Mouse (Mus musculus) midbrain, postnatal 0 days (tissue): ENCODE results near the gene Adgrb2. TPM values are rescaled to one million over a fixed set of nuclear protein-coding genes. Genes with fewer than 3 reads are reported as not detected.

Experiments used
- ATAC-seq: fragments of 200-750 bp; cut with Nextera tagmentation; 2 replicates; pipeline ENCODE4 v1.8.0; 2017; ENCODE audit warnings: moderate number of reproducible peaks, mild to moderate bottlenecking, moderate TSS enrichment, moderate library complexity; ENCODE audit not compliant: low FRiP score
- DNase-seq: peaks from one replicate; pipeline ENCODE4 v3.0.0-alpha.2; 2015; ENCODE audit warnings: low spot score
- H3K27ac ChIP-seq: fragments of 300-500 bp; sonication (generic); 2 replicates; pipeline ENCODE4 v1.5.1; 2014; ENCODE audit warnings: low read depth, mild to moderate bottlenecking, low read length, mixed read lengths
- H3K27me3 ChIP-seq: fragments of 300-500 bp; sonication (generic); 2 replicates; pipeline ENCODE4 v1.6.1; 2014; ENCODE audit warnings: low read length, control low read depth, mixed read lengths; ENCODE audit not compliant: insufficient read depth
- H3K36me3 ChIP-seq: fragments of 300-500 bp; sonication (generic); 2 replicates; pipeline ENCODE4 v1.6.1; 2014; ENCODE audit warnings: low read length, control low read depth, mixed read lengths; ENCODE audit not compliant: insufficient read depth
- H3K4me1 ChIP-seq: fragments of 300-500 bp; sonication (generic); 2 replicates; pipeline ENCODE4 v1.6.1; 2014; ENCODE audit warnings: mild to moderate bottlenecking, control low read depth, antibody characterized with exemption, low read length, mixed read lengths; ENCODE audit not compliant: insufficient read depth
- H3K4me2 ChIP-seq: fragments of 300-500 bp; sonication (generic); 2 replicates; pipeline ENCODE4 v1.6.1; 2014; ENCODE audit warnings: low read depth, mild to moderate bottlenecking, low read length, mixed read lengths; ENCODE audit not compliant: poor library complexity, severe bottlenecking
- H3K4me3 ChIP-seq: fragments of 300-500 bp; sonication (generic); 2 replicates; pipeline ENCODE4 v1.5.1; 2014; ENCODE audit warnings: low read depth, mild to moderate bottlenecking, low read length, moderate library complexity
- H3K9ac ChIP-seq: fragments of 300-500 bp; sonication (generic); replicated peaks from 2 replicates; pipeline ENCODE4 v1.6.1; 2014; ENCODE audit warnings: mild to moderate bottlenecking, low read length, moderate library complexity, mixed read lengths; ENCODE audit not compliant: poor library complexity, severe bottlenecking
- H3K9me3 ChIP-seq: fragments of 300-500 bp; sonication (generic); 2 replicates; pipeline ENCODE4 v1.6.1; 2016; ENCODE audit warnings: low read length, control low read depth
- CTCF ChIP-seq: IDR thresholded peaks from 2 replicates; pipeline ENCODE4 v1.5.1; 2016; ENCODE audit warnings: antibody characterized with exemption, mild to moderate bottlenecking
- WGBS: fragments of 180-500 bp; shearing (Covaris S2); extraction: QIAGEN DNeasy Blood & Tissue Kit; methylation state at CpG from one replicate; pipeline ENCODE4 v1.1.7; 2014; 5-methylcytosine and 5-hydroxymethylcytosine counted together
- polyA plus RNA-seq: library from polyadenylated mRNA; unstranded; fragments of >200 nt; fragmentation: Nextera tagmentation; extraction: Ambion mirVana; gene quantifications from 2 replicates; pipeline ENCODE4 v1.2.1, GENCODE M21; 2015
- total RNA-seq: library from RNA; depleted of rRNA; stranded (reverse); fragments of >200 nt; gene quantifications from 2 replicates; pipeline ENCODE4 v1.2.3, GENCODE M21; 2014

Gene Adgrb2
- total and polyA plus RNA-seq, 2 experiments from 2014 or later = 17.9 to 312 TPM

DNA sequence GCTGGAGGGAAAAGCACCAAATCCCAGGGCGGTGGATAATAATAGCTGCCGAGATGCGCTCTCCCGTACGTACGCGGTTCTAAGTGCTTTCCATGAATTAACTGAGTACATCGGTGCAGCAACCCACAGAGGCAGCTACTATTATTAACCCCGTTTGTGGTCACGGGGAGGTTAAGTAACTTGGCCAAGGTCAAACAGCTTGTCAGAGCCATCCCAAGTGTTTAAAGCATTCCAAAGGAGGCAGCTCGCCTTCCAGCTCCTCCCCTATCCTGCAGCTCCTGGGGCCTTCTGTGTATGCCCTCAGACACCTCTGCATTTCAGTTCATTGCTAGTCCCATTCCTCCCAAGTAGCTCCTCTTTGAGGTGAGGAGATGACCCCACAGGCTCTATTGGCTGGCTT, 19.4 kb upstream of the Adgrb2 start:
- H3K4me2 ChIP-seq = no peak overlapping the region
- no peak overlapping the region for H3K9ac ChIP-seq
- H3K27me3 ChIP-seq = no peaks in the 10 kb centered on the region
- DNase-seq (no peak), ATAC-seq (no peak)
- no peaks in the 10 kb centered on the region for H3K9me3 ChIP-seq
- H3K36me3 ChIP-seq = no peaks in the 10 kb centered on the region
- no peak overlapping the region for H3K4me3 ChIP-seq
- H3K4me1 ChIP-seq = peaks cover 18% of the 10 kb centered on the region
- H3K27ac ChIP-seq = no peak overlapping the region
- WGBS = 69% methylated on average over 11 of the region's 11 CpGs
- TF ChIP-seq CTCF = no peak

DNA sequence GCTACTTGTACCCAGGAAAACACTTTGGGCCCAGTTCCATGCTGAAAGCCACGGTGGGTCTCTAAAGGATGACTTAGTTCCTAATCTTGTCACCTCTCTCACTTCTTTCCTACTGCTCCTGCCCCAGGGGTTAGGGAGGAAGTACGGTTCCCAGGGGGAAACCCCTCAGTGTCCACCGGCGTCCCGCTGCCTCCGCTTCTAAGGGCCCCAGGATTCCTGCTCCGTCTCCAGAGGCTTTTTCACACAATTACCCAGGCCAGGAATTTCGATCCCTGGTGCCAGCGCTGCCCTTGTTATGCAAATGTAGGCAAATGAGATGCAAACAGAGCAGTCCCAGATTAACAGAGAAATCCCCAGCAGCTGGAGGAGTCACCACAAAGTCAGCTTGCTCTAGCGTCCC, 18.5 kb upstream of the Adgrb2 start:
- H3K27ac ChIP-seq = peak overlapping the region; percentile 52
- no peak overlapping the region for H3K4me2 ChIP-seq
- no peaks in the 10 kb centered on the region for H3K27me3 ChIP-seq
- peaks cover 18% of the 10 kb centered on the region for H3K4me1 ChIP-seq
- 7% methylated on average over 10 of the region's 10 CpGs for WGBS
- H3K9me3 ChIP-seq = no peaks in the 10 kb centered on the region
- no peak for TF ChIP-seq CTCF
- H3K36me3 ChIP-seq = no peaks in the 10 kb centered on the region
- DNase-seq (peak; percentile 64), ATAC-seq (no peak)
- no peak overlapping the region for H3K4me3 ChIP-seq
- H3K9ac ChIP-seq = no peak overlapping the region

DNA sequence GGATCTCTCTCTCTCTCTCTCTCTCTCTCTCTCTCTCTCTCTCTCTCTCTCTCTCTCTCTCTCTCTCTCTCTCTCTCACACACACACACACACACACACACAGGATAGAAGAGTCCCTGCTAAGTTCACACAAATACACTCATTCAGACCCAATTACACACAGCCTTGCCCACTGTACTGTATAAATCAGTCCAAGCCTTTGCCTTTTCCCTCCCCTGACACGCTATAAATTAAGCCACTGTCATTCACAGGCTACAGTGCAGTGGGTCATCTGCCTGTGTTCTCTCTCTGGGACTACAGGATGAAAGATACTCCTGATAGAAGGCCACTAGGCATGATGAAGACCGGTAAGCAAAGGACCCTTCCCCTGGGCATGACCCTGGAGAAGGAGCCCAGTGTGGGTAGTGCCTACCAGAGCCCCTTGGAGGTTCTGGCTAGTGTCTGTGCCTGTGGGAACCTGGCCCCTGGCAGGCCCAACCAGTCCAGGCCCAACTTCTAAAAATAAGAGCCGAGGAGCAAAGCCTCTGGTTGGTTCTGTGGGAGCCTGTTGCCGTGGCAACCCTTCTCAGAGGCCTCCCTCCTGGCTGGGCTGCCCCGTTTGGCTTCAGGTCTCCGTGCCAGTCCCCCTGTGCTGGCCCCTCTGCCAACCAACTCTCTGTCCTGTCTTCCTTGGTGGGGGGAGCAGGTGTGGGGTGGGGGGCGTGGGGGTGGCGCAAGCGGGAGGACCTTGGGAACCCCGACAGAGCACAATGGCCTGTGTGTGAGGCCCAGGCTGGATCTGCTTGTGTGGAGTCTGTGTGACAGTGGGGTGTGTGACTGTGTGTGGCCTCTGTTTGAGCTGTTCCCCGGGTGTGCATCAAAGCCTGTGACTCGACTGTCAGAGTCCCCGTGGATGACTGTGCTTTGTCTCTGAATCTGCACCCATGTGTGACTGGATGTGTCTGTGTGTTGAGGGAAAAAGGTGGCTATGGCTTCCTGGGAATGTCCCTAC, 17.4 kb upstream of the Adgrb2 start:
- TF ChIP-seq CTCF = no peak
- H3K4me1 ChIP-seq = peaks cover 20% of the 10 kb centered on the region
- DNase-seq = peak; percentile 93
- H3K4me3 ChIP-seq = no peak overlapping the region
- H3K27ac ChIP-seq = peak overlapping the region; percentile 52
- no peaks in the 10 kb centered on the region for H3K27me3 ChIP-seq
- peak overlapping the region; percentile 33 for H3K4me2 ChIP-seq
- no peaks in the 10 kb centered on the region for H3K36me3 ChIP-seq
- 0 out of 2 replicates have a peak overlapping the region, but pooled peaks have one; percentile 0 for H3K9ac ChIP-seq
- peak; percentile 85 for ATAC-seq
- 11% methylated on average over 13 of the region's 13 CpGs for WGBS
- H3K9me3 ChIP-seq = no peaks in the 10 kb centered on the region

DNA sequence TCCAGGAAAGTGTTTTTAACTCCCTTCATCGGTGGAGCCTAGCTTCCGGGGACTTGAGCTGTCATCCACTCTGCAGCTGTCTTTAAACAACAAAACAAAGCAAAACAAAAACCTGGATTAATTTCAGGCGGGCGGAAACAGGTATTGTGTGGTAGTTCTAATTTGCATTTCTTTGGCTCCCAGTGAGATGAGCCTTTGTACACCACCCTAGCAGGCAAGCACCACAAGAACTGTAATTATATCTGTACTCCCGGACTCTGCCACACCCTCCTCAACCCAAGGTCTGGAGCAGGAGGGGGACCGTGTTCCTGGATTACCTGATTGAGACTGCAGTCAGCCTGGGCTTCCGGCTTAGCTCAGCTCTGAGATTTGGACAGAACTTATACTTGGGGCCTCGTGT, 14.5 kb upstream of the Adgrb2 start:
- WGBS = 27% methylated on average over 8 of the region's 8 CpGs
- ATAC-seq (no peak), DNase-seq (no peak)
- no peak overlapping the region for H3K4me2 ChIP-seq
- H3K27ac ChIP-seq = no peak overlapping the region
- no peaks in the 10 kb centered on the region for H3K27me3 ChIP-seq
- no peaks in the 10 kb centered on the region for H3K9me3 ChIP-seq
- no peak overlapping the region for H3K4me3 ChIP-seq
- TF ChIP-seq CTCF = no peak
- no peaks in the 10 kb centered on the region for H3K36me3 ChIP-seq
- peaks cover 20% of the 10 kb centered on the region for H3K4me1 ChIP-seq
- H3K9ac ChIP-seq = no peak overlapping the region

DNA sequence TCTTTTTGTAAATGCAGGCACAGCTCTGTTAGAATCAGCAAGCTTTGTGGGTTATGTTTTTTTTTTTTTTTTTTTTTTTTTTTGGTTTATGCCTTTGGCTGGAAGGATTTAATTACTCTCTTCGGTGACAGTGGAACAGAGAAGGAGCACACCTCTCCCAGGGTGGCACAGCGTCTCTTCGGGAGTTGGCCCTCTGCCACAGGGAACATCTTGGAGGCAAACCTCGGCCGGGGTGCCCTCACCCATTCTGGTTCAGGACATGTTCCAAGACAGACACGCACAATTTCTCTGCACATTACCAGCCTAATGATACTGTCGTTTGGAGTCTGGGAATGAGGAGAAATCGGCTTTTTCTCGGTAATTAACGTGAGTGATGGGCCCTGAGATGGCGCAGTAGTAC, 13.8 kb upstream of the Adgrb2 start:
- H3K4me3 ChIP-seq = no peak overlapping the region
- H3K4me2 ChIP-seq = no peak overlapping the region
- no peaks in the 10 kb centered on the region for H3K27me3 ChIP-seq
- no peak overlapping the region for H3K9ac ChIP-seq
- no peak overlapping the region for H3K27ac ChIP-seq
- 81% methylated on average over 11 of the region's 11 CpGs for WGBS
- H3K36me3 ChIP-seq = no peaks in the 10 kb centered on the region
- H3K9me3 ChIP-seq = no peaks in the 10 kb centered on the region
- TF ChIP-seq CTCF = no peak
- ATAC-seq (no peak), DNase-seq (no peak)
- peaks cover 20% of the 10 kb centered on the region for H3K4me1 ChIP-seq

DNA sequence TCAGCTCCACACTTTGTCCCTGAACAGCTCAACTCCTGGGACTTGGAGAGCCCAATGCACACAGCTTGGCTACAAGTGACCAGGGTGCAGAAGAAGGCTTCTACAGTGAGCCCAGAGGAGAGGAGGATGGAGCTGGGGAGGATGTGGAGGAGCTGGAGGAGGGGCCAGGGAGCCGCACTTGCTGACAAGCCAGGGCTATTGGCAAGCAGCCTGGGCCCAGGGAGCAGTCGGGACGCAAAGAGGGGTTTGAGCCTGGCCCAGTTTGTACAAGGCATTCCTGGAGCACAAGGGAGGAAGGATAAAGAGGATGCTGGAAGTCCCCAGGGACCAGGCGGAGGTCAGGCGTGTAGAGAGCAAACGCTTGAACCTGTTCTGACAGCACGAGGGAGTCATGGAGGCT, 12.7 kb upstream of the Adgrb2 start:
- Histone ChIP-seq H3K36me3 (no peaks in the 10 kb centered on the region), H3K9ac (no peak overlapping the region), H3K27me3 (no peaks in the 10 kb centered on the region), H3K9me3 (no peaks in the 10 kb centered on the region), H3K4me1 (peaks cover 14% of the 10 kb centered on the region), H3K27ac (no peak overlapping the region), H3K4me3 (no peak overlapping the region), H3K4me2 (no peak overlapping the region)
- ATAC-seq (no peak), DNase-seq (peak; percentile 61)
- WGBS = 28% methylated on average over 7 of the region's 7 CpGs
- no peak for TF ChIP-seq CTCF
